Mouse (Mus musculus) cerebellum, adult 11 months (tissue): ENCODE data around the gene Zfp273.
"Not testable (repeated sequence)": the region's sequence is repeated elsewhere in the genome, so short reads cannot be mapped to it uniquely, and the experiment has no call there.

ENCODE experiments used
- DNase-seq: peaks from one replicate; pipeline ENCODE4 v3.0.0; 2022

The Zfp273 gene

GRCm38 (mm10) chr13:67813710-67814660 lies at the start of gene Zfp273:
TSS of gene Zfp273 (plus strand) at chr13:67813740.
- DNase-seq, result peak; percentile 74

DNA sequence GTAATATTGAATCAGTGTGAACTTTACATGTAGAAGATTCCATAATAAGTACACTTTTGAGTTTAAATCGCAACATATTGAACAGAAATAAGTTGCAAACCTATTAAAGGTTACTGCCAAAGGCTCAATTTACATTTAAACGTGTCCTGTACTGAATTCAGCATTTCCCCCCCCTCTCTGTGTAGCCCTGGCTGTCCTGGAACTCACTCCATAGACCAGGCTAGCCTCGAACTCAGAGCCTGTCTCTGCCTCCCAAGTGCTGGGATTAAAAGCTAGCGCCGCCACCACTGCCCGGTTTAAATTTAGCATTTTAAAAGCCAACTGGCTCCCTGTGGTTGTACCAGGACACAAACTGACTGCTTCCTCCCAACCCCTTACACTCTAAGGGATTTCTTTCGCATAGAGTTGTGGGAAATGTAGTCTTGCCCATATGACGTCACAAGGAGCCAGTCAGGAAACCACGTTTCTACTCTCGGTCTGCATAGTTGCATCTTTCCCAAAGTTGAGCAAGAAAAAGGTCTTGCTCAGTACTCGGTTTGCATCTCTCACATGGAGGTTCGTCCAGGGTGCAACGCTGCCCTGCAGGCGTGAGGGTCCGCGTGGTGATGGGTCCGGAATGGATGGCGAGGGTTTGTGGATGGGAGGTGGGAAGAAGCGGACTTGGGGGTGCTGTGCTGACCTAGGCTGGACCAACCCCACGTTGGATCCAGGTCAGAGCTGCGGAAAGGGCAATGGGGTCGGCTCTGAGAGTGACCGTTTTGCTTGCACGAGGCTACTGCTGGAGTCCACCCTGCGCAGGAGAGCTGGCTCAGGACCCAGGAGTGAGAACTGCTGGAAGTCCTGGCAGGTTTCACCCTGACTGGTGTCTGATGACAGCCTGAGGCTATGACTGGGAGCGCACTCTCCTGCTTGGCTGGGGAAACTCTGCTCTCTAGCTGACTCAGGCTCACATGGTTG lies 34.0 kb upstream of the Zfp273 start, which contains the start of gene Zfp493:
Gene Zfp493 (plus strand): TSS at position 429 of the 957 bp plus-strand sequence.
- DNase-seq, result peak; percentile 50

- no peak for DNase-seq
These were observed 21.6 kb upstream of the Zfp273 start for GRCm38 (mm10) chr13:67791921-67792455.

GRCm38 (mm10) chr13:67798618-67799017 lies 14.9 kb upstream of the Zfp273 start:
- DNase-seq, result no peak

- DNase-seq, result not testable (repeated sequence)
These were observed 14.4 kb upstream of the Zfp273 start for GRCm38 (mm10) chr13:67799151-67799550.

- DNase-seq, result no peak
These were observed 1.8 kb upstream of the Zfp273 start for GRCm38 (mm10) chr13:67811651-67812210.

DNA sequence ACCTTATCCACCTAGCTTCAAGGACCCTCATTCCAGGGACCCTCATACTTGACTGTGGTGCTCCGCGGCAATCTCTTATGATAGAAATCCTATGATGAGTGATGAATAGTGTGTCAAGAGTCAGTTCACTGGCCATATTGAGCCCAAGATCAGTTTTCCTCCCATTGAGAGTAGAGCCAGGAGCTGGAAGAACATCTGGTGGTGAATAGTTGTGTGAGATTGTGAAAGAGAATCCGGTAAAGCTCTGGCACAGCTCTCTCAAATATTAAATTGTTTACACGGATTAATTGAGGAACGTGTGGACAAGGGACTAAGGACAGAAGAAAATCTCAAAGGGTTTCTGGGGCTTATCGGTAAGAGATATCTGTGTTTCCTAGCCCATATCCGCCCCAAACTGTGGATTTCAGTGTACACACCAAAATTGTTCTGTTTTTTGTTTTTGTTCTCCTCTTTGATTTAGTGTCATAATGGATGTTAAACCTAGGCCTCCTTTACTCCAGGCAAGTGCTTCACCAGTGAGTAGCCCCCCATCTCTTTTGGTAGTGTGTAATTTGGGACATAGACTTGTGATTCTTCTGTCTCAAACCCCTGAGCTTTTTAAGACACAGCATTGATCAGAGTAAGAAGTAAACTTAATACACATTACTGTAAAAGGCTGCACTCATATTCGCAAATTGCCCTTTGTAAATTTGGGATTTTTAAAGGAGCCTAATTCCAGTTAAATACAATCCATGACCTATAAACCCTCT lies 405 bp upstream of the Zfp273 start:
- no peak for DNase-seq

DNA sequence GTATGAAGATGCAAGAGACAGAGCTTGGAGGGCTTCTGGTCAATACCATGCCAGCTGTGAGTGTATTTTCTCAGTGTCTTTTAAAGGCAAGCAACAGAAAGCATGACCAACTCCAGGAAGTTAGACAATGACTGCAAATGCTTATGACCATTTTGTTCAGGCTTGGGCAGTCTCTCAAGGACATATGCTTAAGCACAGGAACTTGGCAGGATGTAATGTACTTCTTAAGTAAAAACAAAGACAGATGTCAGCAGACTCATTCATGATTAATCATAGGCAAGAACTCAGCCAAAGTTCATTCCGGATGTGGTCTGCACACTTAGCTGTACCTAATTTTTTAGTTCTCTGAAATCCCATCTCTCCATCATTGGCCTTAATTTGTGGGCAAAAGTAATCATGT lies 5.1 kb downstream of the Zfp273 start:
- no peak for DNase-seq

GRCm38 (mm10) chr13:67830911-67831336 lies 17.4 kb downstream of the Zfp273 start, which contains the start of gene Gm10037:
TSS of gene Gm10037 (plus strand) at chr13:67831106.
- DNase-seq, result peak; percentile 38

DNA sequence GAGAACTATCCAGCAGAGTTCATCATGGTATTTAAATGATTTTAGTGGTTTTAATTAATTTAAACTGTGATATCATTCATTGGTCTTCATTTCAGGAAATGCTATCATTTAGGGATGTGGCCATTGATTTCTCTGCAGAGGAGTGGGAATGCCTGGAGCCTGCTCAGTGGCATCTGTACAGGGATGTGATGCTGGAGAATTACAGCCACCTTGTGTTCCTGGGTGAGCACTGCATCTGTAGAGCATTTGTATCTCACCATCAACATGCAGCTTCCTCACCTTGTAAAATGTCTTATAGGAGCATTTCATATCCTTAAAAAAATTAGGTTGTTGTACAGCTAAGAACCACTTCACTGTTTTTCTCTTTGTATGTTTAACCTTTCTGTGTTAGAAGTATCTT lies 19.6 kb downstream of the Zfp273 start:
- DNase-seq, result not testable (repeated sequence)

DNA sequence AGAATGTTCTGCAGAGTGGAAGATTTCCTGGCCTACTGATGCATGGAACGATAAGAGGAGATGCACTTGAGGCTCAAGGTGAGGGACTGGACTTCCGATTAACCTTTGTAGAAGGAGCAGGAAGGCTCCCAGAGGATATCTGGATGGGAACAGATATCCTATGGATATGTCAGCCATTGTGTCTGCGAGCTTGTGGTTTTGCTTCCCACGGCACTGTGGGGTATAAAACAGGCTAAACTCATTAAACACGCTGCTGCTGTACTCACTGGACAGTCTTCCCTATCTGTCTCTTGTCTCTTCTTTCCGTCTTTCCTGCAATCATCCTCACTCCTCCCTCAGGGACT lies 30.2 kb downstream of the Zfp273 start:
- DNase-seq, result no peak

DNA sequence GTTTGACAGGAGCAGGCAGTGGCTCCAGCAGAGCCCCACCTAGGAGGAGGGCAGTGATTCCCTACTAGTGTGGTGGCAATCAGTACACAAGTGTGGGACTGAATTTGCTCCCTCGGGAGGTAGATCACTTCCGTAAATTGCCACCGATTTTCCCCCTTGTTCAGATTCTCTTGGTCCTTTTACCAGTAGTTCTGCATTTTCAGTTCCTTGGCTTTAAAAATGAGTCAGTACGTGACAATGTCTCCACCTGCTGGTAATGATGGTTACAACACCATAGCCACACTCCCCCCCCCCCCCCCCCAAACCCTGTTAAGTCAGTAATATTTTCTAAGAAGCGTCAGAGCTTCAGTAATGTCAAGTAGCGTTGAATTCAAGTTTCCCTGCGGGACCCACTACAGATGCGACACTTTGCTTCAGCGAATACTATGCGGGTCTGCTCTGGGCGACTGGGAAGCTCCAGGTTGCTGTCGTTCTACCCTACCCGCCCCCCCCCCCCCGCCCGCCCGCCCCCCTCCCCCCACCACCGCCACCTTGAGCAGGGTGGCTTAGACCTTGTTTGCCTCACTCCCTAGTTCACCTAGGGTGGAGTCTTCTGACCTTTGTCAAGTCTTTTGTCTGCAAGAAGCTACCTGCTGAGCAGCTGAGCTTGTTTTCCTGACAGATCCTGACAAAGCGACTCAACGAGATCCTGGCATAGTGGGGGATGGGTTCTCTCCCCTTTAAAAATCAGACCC lies 30.7 kb downstream of the Zfp273 start:
- peak; percentile 38 for DNase-seq

- DNase-seq, result peak; percentile 16
These were observed 31.3 kb downstream of the Zfp273 start for GRCm38 (mm10) chr13:67844853-67845194.

DNA sequence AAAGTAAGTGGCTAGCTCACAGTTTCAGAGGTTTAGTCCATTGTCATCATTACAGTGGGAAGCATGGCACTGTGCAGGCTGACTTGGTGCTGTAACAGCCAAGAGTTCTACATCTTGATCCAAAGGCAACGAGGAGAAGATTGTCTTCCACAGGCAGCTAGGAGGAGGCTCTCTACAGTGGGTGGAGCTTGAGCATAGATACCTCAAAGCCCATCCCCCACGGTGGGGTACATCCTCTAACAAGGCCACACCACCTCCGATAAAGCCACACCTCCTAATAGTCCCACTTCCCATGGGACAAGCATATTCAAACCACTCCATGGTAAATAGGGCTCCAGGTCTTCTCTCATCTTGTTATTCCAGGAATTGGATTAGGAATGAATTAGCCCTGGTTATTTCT lies 36.8 kb downstream of the Zfp273 start:
- DNase-seq, result no peak

GRCm38 (mm10) chr13:67853130-67853529 lies 39.6 kb downstream of the Zfp273 start:
- no peak for DNase-seq

DNA sequence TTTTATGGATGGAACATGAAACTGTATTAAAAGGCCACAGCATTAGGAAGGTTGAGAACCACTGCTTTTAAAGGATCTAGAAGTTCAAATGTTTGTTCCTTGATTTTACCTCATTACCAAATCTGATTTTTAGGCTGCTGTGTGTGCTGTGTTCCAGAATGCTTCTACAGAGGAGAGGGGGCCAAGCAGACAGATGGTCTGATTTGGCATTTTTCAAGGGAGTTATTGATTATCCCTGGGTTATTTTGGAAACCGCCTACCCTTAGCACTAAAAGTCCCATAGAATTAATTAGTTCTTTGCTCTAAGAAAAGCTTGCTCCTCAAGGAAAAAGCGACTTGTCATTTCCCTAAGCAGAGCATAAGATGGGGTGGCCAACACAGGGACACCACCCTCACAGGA lies 40.4 kb downstream of the Zfp273 start:
- DNase-seq, result no peak

- DNase-seq, result no peak
These were observed 43.8 kb downstream of the Zfp273 start for GRCm38 (mm10) chr13:67857317-67857716.

DNA sequence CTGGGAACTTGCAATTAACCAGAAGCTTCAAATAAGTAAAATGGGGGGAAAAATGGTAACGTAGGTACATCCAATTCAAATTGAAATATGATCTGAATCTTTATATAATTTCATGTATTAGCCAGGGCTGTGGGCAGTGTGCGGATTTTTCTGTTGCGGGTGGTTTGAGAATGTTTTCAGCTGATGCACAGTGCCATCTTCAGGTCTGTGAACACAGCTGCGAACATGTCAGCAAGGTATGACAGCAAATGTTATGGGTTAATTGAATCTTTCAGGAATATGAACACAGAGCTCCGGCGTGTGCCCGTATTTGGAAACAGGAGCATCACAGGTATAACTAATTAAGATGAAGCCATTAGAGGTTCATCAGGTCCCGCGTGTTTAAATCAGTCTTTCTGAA lies 49.0 kb downstream of the Zfp273 start:
- DNase-seq, result no peak

DNA sequence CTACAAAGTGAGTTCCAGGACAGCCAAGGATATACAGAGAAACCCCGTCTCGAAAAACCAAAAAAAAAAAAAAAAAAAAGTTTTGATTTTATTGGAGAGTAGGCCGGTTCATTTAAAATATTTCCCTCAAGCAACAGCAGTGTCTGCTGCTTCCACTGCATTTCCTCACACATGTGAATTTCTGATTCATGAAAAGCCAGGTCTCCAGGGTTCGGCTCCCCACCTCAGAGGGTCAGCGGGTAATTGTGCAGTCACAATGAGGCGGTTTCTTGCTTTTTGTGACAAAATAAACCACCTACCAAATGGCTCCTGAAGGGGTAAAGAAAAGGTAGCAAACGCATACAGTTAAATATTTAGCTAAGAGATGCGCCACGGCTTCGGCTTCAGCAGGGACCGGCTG lies 49.5 kb downstream of the Zfp273 start, which contains the start of gene BC048507:
Gene BC048507 (plus strand): TSS at position 301 of the 400 bp plus-strand sequence.
- DNase-seq, result no peak

- no peak for DNase-seq
These were observed 51.3 kb downstream of the Zfp273 start for GRCm38 (mm10) chr13:67864764-67865350.

DNA sequence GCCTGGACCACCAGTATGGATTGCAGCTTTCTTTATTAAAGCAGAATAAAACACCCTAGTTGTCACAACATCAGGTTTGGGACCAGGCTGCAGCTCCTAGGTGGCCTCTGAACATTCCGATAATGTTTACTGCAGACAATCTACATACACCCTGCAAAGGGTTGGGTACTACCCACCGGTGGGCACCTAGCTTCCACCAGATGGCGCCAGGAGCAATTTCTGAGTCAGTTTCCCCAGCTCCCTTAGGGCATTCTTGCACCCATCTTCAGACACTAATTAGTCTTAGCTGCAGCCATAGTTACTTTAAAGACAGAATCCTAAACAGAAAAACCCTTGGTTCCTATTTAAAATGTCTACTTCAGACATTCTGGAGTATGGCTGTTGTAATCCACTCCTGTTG lies 54.4 kb downstream of the Zfp273 start:
- no peak for DNase-seq
